Mouse (Mus musculus) heart, postnatal 0 days (tissue): ENCODE measurements around the gene Lmod1.

Source experiments
- CTCF ChIP-seq: IDR thresholded peaks from 2 replicates; pipeline ENCODE4 v1.5.1; 2016; ENCODE audit warnings: antibody characterized with exemption, control low read depth, low read depth
- EP300 ChIP-seq: IDR thresholded peaks from 2 replicates; pipeline ENCODE4 v1.6.1; 2016; ENCODE audit warnings: antibody characterized with exemption, low read depth

- peak; percentile 93 for TF ChIP-seq CTCF
- TF ChIP-seq EP300 = no peak
Measured at GRCm38 (mm10) chr1:135368245-135368644, 43.6 kb downstream of the Lmod1 start.
